Mouse (Mus musculus): ENCODE results near the gene Mttp.

DNA sequence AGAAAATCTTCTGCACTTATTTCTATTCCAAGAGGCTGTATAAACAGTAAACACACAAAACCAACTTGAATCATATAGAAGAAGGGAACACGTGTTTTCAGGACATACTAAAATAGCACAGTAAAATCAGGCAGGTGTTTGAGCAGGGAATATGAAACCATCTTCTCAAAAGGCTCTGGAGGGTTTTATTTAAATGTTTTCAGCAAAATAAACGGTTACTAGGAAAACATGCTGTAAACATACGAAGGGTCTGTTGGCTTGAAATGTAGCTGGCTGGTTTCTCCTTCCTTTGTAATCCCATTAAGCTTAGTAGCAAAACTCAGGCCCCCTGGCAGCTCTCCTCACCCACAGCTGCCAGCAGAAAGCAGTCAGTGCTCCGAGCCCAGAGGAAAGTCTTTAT, 86.5 kb downstream of the Mttp start:
- no peak for TF ChIP-seq CTCF (IDR thresholded peaks at IDR 0.05; ENCODE audit: borderline replicate concordance, insufficient read depth, low read depth, low read length)
- TF ChIP-seq POLR2A (IDR thresholded peaks at IDR 0.05; ENCODE audit: borderline replicate concordance, insufficient read depth, low read length), result no peak
